Mouse (Mus musculus) liver, embryonic 14.5 days (tissue): ENCODE data around the gene Lrba.
A peak's percentile ranks its signal among the peaks of the same experiment; 100 is the strongest.

Experiments
- CTCF ChIP-seq: IDR thresholded peaks from 2 replicates; pipeline ENCODE4 v1.5.1; 2016; ENCODE audit warnings: antibody characterized with exemption, low read depth, control low read depth
- EP300 ChIP-seq: IDR thresholded peaks from 2 replicates; pipeline ENCODE4 v1.6.1; 2016; ENCODE audit warnings: antibody characterized with exemption, low read depth

- TF ChIP-seq CTCF: peak; percentile 93
- no peak; the same call in 1 of the 2 replicates for TF ChIP-seq EP300
Observed at GRCm38 (mm10) chr3:86796716-86797115, 572.2 kb downstream of the Lrba start.
